Mouse (Mus musculus): ENCODE data around the gene Lcn9.

GRCm38 (mm10) chr2:25780921-25781320 is 42.0 kb upstream of the Lcn9 start:
- TF ChIP-seq CTCF (IDR thresholded peaks at IDR 0.05; ENCODE audit: insufficient read depth, low read length) (no peak), POLR2A (IDR thresholded peaks at IDR 0.05; ENCODE audit: borderline replicate concordance, extremely low read depth, low read depth, low read length) (no peak)
